Mouse (Mus musculus) layer of hippocampus, adult 2 months (tissue): ENCODE data around the gene Cdkn2a. TPM values are rescaled to one million over a fixed set of nuclear protein-coding genes. Genes with fewer than 3 reads are reported as not detected.
A peak's percentile ranks its signal among the peaks of the same experiment; 100 is the strongest.

Experiments used
- DNase-seq, 2 experiments: peaks; one replicate each; pipeline ENCODE4 v3.0.0; 2022; ENCODE audit warnings: low spot score in 2 of 2
- H3K27ac ChIP-seq: fragments of 200-600 bp; 2 replicates; pipeline ENCODE4 v1.8.1; 2022
- H3K4me3 ChIP-seq: fragments of 200-600 bp; 2 replicates; pipeline ENCODE4 v1.8.1; 2022; ENCODE audit warnings: mild to moderate bottlenecking
- CTCF ChIP-seq: fragments of 200-600 bp; conservative IDR thresholded peaks from 2 replicates; pipeline ENCODE4 v1.8.1; 2022; ENCODE audit warnings: antibody characterized with exemption, mild to moderate bottlenecking, moderate library complexity
- total RNA-seq, 2 experiments: library from RNA; stranded (reverse); gene quantifications; 2 replicates each; pipeline ENCODE4 v1.2.3; 2021

Gene Cdkn2a
- total RNA-seq, 2 experiments from 2014 or later = not detected

- peak overlapping the region; percentile 84 for H3K4me3 ChIP-seq
- no peak overlapping the region for H3K27ac ChIP-seq
- no peak for DNase-seq
- TF ChIP-seq CTCF = no peak
Measured at GRCm38 (mm10) chr4:89294091-89294485, 365 bp downstream of the Cdkn2a start.

- Histone ChIP-seq H3K27ac (no peak overlapping the region), H3K4me3 (no peak overlapping the region)
- no peak for TF ChIP-seq CTCF
- no peak for DNase-seq
Measured at GRCm38 (mm10) chr4:89293516-89293915, 937 bp downstream of the Cdkn2a start.

DNA sequence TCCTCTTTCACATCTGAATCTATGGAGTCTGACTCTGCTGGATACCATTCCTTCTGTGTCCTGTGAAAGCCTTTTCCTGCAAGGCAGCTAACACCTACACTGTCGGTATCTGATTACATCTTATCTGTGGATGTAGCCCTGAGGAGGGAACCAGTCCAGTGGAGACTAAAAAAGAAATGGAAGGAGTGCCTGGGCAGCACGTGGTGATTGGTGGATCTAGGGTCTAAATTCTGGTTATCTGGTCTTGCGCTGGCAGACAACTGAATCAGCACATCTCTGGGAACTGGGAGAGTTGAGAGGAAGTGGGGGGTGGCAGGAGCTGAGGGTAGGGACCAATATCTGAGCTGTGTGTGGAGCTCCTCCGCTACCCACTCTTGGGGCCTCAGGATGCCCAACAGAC is 5.4 kb downstream of the Cdkn2a start:
- no peak overlapping the region for H3K27ac ChIP-seq
- no peak for TF ChIP-seq CTCF
- DNase-seq = no peak

GRCm38 (mm10) chr4:89286566-89286965 is 7.9 kb downstream of the Cdkn2a start:
- H3K27ac ChIP-seq = no peak overlapping the region
- no peak for TF ChIP-seq CTCF
- H3K4me3 ChIP-seq = no peak overlapping the region
- DNase-seq = no peak

More for the DNA sequence above, 5.4 kb downstream of the Cdkn2a start:
- no peak overlapping the region for H3K4me3 ChIP-seq

- Histone ChIP-seq H3K27ac (no peak overlapping the region), H3K4me3 (no peak overlapping the region)
- TF ChIP-seq CTCF = no peak
- DNase-seq = no peak
Measured at GRCm38 (mm10) chr4:89285688-89286087, 8.8 kb downstream of the Cdkn2a start.

DNA sequence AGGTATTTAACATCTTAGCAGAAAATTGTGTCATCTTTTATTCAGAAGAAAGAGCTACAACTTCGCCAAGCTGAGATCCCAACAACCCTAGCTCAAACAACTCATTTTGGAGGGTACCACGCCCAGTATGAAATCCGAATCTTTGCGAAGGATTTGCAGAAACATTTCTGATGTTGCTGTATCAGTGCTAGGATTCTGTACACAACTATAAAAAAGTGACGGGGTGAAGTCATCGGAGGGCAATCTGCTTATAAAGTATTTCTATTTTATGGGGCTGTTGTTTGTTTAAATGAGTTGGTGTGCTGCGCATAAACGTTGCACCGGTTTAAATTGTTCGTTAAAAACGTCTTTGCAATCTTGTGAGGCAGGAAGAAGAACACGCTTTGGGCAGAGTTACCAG is 11.8 kb downstream of the Cdkn2a start:
- Histone ChIP-seq H3K27ac (no peak overlapping the region), H3K4me3 (no peak overlapping the region)
- TF ChIP-seq CTCF = no peak
- no peak for DNase-seq

DNA sequence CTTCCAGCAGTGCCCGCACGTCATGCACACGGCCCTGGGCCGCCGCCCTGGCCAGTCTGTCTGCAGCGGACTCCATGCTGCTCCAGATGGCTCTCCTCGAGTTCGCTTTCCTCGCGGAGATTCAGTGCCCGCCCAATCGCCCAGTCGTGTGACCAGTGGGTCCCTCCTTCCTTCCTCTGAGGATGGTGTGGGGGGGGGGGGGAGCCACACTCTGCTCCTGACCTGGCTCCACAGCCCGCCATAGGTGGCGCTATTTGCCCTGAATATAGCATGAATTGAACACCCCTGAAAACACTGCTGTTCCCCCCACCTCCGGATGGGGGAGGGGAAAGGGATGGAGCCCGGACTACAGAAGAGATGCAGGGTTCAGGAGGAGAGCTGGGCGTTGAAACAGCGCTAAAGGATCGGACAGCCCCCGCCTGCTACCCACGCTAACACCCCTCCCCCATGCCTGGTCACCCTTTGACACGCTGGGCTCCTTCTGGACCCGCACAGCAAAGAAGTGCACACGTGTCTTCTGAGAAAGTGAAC is 12.4 kb downstream of the Cdkn2a start:
- no peak overlapping the region for H3K27ac ChIP-seq
- peak; percentile 34 for TF ChIP-seq CTCF
- DNase-seq = no peak
- H3K4me3 ChIP-seq = no peak overlapping the region

- no peak for DNase-seq
- no peak overlapping the region for H3K27ac ChIP-seq
- H3K4me3 ChIP-seq = no peak overlapping the region
- no peak for TF ChIP-seq CTCF
Measured at GRCm38 (mm10) chr4:89281236-89281635, 13.2 kb downstream of the Cdkn2a start.

- no peak for DNase-seq
- Histone ChIP-seq H3K4me3 (no peak overlapping the region), H3K27ac (no peak overlapping the region)
- no peak for TF ChIP-seq CTCF
Measured at GRCm38 (mm10) chr4:89279641-89280040, 14.8 kb downstream of the Cdkn2a start.

DNA sequence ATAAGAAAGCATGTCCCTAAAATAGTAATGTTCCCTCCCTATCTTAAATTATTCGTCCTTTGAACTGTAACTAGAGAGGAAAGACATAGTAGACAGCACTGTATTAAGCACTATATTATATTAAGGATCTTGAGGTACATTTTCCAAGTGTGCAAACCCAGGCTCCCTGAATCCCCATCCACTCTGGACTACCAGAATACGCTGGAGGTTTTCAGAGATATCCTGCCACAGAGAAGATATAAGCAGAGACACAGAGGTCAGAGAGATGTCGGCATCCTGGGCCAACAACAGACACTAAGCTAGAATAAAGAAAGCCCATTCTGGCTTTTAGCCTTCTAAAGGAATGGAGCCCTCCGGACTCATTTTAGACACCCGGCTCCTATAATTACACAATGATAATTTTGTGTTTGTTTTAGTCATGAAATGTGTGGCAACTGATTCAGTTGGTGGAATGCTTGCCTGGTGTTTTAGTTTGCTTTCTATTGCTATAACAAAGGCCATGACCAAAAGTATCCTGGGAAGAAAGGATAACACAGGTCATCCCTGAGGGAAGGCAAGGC is 17.0 kb downstream of the Cdkn2a start:
- no peak for DNase-seq
- TF ChIP-seq CTCF = no peak
- Histone ChIP-seq H3K4me3 (no peak overlapping the region), H3K27ac (no peak overlapping the region)

DNA sequence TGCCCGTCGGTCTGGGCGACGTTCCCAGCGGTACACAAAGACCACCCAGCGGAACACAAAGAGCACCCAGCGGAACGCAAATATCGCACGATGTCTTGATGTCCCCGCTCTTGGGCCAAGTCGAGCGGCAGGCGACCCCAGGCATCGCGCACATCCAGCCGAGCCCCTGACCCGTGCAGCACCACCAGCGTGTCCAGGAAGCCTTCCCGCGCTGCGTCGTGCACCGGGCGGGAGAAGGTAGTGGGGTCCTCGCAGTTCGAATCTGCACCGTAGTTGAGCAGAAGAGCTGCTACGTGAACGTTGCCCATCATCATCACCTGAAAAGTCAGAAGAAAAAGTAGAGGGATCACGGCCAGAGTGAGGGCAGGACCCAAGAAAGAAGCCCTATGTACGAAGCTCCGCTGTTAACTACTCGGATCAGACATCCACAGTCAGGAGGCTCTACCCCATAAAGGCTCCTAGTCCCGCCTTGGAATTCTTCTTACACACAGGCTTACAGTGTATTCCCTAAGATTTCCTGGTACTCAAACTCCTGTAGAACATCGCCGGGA is 17.7 kb downstream of the Cdkn2a start:
- Histone ChIP-seq H3K4me3 (no peak overlapping the region), H3K27ac (no peak overlapping the region)
- no peak for DNase-seq
- no peak for TF ChIP-seq CTCF

GRCm38 (mm10) chr4:89275811-89276584 is 18.5 kb downstream of the Cdkn2a start:
- no peak overlapping the region for H3K27ac ChIP-seq
- DNase-seq = no peak
- no peak overlapping the region for H3K4me3 ChIP-seq
- TF ChIP-seq CTCF = no peak

DNA sequence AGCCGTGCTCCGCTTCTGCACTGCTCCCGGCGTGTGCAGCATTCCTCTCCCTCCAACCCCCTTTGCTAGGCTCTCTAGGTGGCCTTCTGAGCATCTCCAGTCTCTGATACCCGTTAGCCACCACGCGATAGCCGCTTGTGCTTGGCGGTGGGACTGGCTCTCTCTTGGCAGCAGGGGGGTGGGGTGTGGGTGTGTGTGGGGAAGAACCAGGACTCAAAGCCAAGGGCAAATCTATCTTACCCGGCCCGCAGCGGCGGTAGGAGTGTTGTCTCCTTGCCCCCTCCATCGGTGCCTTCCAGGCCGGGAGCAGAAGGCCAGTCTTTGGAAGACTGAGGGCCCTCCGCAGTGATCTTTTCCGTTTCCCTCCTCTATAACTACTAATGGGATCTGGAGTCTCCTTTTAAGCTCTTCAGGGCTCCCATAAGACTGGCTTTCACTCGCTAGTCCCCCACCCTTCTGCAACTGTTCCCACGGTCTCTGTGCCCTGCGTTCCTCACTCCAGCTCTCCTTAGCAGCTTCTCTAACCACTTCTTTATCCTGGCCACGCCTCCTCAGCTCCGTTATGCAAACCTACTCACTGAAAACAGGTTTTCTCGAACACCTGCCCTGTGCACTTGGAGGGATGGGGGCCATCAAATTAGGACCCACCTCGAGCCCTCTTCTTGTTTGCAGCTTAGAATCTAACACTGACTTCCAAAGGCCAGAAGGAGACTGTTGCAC is 19.5 kb downstream of the Cdkn2a start:
- DNase-seq = no peak
- no peak for TF ChIP-seq CTCF
- H3K4me3 ChIP-seq = no peak overlapping the region
- H3K27ac ChIP-seq = no peak overlapping the region
